Mouse (Mus musculus) heart, adult 2 months (tissue): ENCODE data around the gene Rae1.

ENCODE experiments used
- CTCF ChIP-seq: fragments of 200-600 bp; IDR thresholded peaks from 2 replicates; pipeline ENCODE4 v1.8.1; 2022; ENCODE audit warnings: antibody characterized with exemption, mild to moderate bottlenecking, moderate library complexity
- POLR2A ChIP-seq: fragments of 200-500 bp; IDR thresholded peaks from 2 replicates; pipeline ENCODE4 v1.6.1; 2011; ENCODE audit warnings: mild to moderate bottlenecking, low read depth, low read length, control low read depth; ENCODE audit not compliant: insufficient read depth

DNA sequence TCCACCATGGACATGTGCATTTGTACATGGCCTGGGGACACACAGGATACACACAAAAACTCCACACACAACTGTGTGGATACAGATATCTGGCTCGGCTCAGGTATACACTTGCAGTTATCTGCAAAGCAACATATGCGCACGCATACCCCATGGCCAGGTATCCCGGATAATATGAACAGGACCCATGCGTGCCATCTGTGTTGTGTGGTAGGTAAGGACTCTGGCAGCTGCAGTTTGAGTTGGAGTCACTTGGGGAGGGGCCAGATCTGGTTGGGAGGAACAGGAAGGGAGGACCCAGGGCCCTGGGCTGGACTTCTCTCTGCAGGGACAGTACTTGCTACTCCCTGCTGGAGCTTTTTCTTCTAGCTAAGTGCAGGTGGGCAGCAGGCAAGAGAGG lies 35.7 kb downstream of the Rae1 start:
- TF ChIP-seq POLR2A (no peak), CTCF (no peak)
